Mouse (Mus musculus): Measurements from ENCODE around the gene Unc13d. TPM values are rescaled to one million over a fixed set of nuclear protein-coding genes. Genes with fewer than 3 reads are reported as not detected.

Unc13d gene
- polyA plus RNA-seq, 1 experiment from 2014 or later, result 0.60 TPM

- no peaks in the 10 kb centered on the region for H3K27me3 ChIP-seq (replicated peaks; ENCODE audit: control insufficient read depth, insufficient read depth, low read length)
- WGBS, result 97% methylated on average over 11 of the region's 11 CpGs
- H3K4me3 ChIP-seq (replicated peaks; ENCODE audit: low read length), result no peak overlapping the region
- no peak for ATAC-seq
- H3K36me3 ChIP-seq (ENCODE audit: control insufficient read depth, insufficient read depth), result peaks cover 31% of the 10 kb centered on the region
- no peak overlapping the region for H3K4me2 ChIP-seq (ENCODE audit: low read length)
- H3K9ac ChIP-seq (replicated peaks; ENCODE audit: low read depth, low read length), result no peak overlapping the region
- no peaks in the 10 kb centered on the region for H3K9me3 ChIP-seq (ENCODE audit: control insufficient read depth, low read length)
- H3K27ac ChIP-seq (ENCODE audit: low read length), result no peak overlapping the region
- no peaks in the 10 kb centered on the region; the same call in 1 of the 2 replicates for H3K4me1 ChIP-seq (replicated peaks; ENCODE audit: control insufficient read depth, insufficient read depth, low read length)
Observed at GRCm38 (mm10) chr11:116059691-116060025, 18.1 kb downstream of the Unc13d start.

- no peak overlapping the region for H3K9ac ChIP-seq (replicated peaks; ENCODE audit: low read depth, low read length)
- no peak overlapping the region for H3K27ac ChIP-seq (ENCODE audit: low read length)
- no peak for ATAC-seq
- H3K27me3 ChIP-seq (replicated peaks; ENCODE audit: control insufficient read depth, insufficient read depth, low read length), result no peaks in the 10 kb centered on the region
- no peaks in the 10 kb centered on the region; the same call in 1 of the 2 replicates for H3K4me1 ChIP-seq (replicated peaks; ENCODE audit: control insufficient read depth, insufficient read depth, low read length)
- H3K4me2 ChIP-seq (ENCODE audit: low read length), result no peak overlapping the region
- H3K4me3 ChIP-seq (replicated peaks; ENCODE audit: low read length), result no peak overlapping the region
- H3K9me3 ChIP-seq (ENCODE audit: control insufficient read depth, low read length), result no peaks in the 10 kb centered on the region
- 90% methylated on average over 17 of the region's 17 CpGs for WGBS
- H3K36me3 ChIP-seq (ENCODE audit: control insufficient read depth, insufficient read depth), result peaks cover 32% of the 10 kb centered on the region
Observed at GRCm38 (mm10) chr11:116058868-116059690, 18.7 kb downstream of the Unc13d start.

GRCm38 (mm10) chr11:116058022-116058614 is 19.6 kb downstream of the Unc13d start:
- no peaks in the 10 kb centered on the region for H3K9me3 ChIP-seq (ENCODE audit: control insufficient read depth, low read length)
- H3K4me3 ChIP-seq (replicated peaks; ENCODE audit: low read length), result no peak overlapping the region
- H3K27ac ChIP-seq (ENCODE audit: low read length), result no peak overlapping the region
- H3K4me1 ChIP-seq (replicated peaks; ENCODE audit: control insufficient read depth, insufficient read depth, low read length), result no peaks in the 10 kb centered on the region
- H3K27me3 ChIP-seq (replicated peaks; ENCODE audit: control insufficient read depth, insufficient read depth, low read length), result no peaks in the 10 kb centered on the region
- H3K36me3 ChIP-seq (ENCODE audit: control insufficient read depth, insufficient read depth), result peaks cover 38% of the 10 kb centered on the region
- H3K9ac ChIP-seq (replicated peaks; ENCODE audit: low read depth, low read length), result no peak overlapping the region
- 69% methylated on average over 12 of the region's 12 CpGs for WGBS
- ATAC-seq, result no peak
- no peak overlapping the region for H3K4me2 ChIP-seq (ENCODE audit: low read length)

- H3K36me3 ChIP-seq (ENCODE audit: control insufficient read depth, insufficient read depth), result peaks cover 38% of the 10 kb centered on the region
- H3K4me1 ChIP-seq (replicated peaks; ENCODE audit: control insufficient read depth, insufficient read depth, low read length), result no peaks in the 10 kb centered on the region
- H3K4me2 ChIP-seq (ENCODE audit: low read length), result no peak overlapping the region
- no peak overlapping the region for H3K4me3 ChIP-seq (replicated peaks; ENCODE audit: low read length)
- H3K27me3 ChIP-seq (replicated peaks; ENCODE audit: control insufficient read depth, insufficient read depth, low read length), result no peaks in the 10 kb centered on the region
- H3K9ac ChIP-seq (replicated peaks; ENCODE audit: low read depth, low read length), result no peak overlapping the region
- ATAC-seq, result no peak
- WGBS, result 88% methylated on average over 4 of the region's 4 CpGs
- no peaks in the 10 kb centered on the region for H3K9me3 ChIP-seq (ENCODE audit: control insufficient read depth, low read length)
- H3K27ac ChIP-seq (ENCODE audit: low read length), result no peak overlapping the region
Observed at GRCm38 (mm10) chr11:116057237-116057881, 20.4 kb downstream of the Unc13d start.

GRCm38 (mm10) chr11:116055873-116056272 is 21.9 kb downstream of the Unc13d start:
- H3K9ac ChIP-seq (replicated peaks; ENCODE audit: low read depth, low read length), result no peak overlapping the region
- no peak overlapping the region for H3K4me3 ChIP-seq (replicated peaks; ENCODE audit: low read length)
- no peaks in the 10 kb centered on the region for H3K27me3 ChIP-seq (replicated peaks; ENCODE audit: control insufficient read depth, insufficient read depth, low read length)
- WGBS, result 94% methylated on average over 11 of the region's 11 CpGs
- peaks cover 38% of the 10 kb centered on the region for H3K36me3 ChIP-seq (ENCODE audit: control insufficient read depth, insufficient read depth)
- no peaks in the 10 kb centered on the region for H3K4me1 ChIP-seq (replicated peaks; ENCODE audit: control insufficient read depth, insufficient read depth, low read length)
- no peak overlapping the region for H3K4me2 ChIP-seq (ENCODE audit: low read length)
- H3K9me3 ChIP-seq (ENCODE audit: control insufficient read depth, low read length), result no peaks in the 10 kb centered on the region
- no peak overlapping the region for H3K27ac ChIP-seq (ENCODE audit: low read length)
- ATAC-seq, result no peak

- WGBS, result 97% methylated on average over 9 of the region's 9 CpGs
- H3K27me3 ChIP-seq (replicated peaks; ENCODE audit: control insufficient read depth, insufficient read depth, low read length), result no peaks in the 10 kb centered on the region
- H3K4me2 ChIP-seq (ENCODE audit: low read length), result no peak overlapping the region
- no peak overlapping the region for H3K4me3 ChIP-seq (replicated peaks; ENCODE audit: low read length)
- H3K9ac ChIP-seq (replicated peaks; ENCODE audit: low read depth, low read length), result no peak overlapping the region
- peaks cover 42% of the 10 kb centered on the region for H3K36me3 ChIP-seq (ENCODE audit: control insufficient read depth, insufficient read depth)
- ATAC-seq, result no peak
- H3K4me1 ChIP-seq (replicated peaks; ENCODE audit: control insufficient read depth, insufficient read depth, low read length), result no peaks in the 10 kb centered on the region
- H3K27ac ChIP-seq (ENCODE audit: low read length), result no peak overlapping the region
- H3K9me3 ChIP-seq (ENCODE audit: control insufficient read depth, low read length), result no peaks in the 10 kb centered on the region
Observed at GRCm38 (mm10) chr11:116053510-116054229, 24.1 kb downstream of the Unc13d start.

- Histone ChIP-seq H3K27me3 (replicated peaks; ENCODE audit: control insufficient read depth, insufficient read depth, low read length) (no peaks in the 10 kb centered on the region), H3K36me3 (ENCODE audit: control insufficient read depth, insufficient read depth) (peaks cover 34% of the 10 kb centered on the region), H3K4me2 (ENCODE audit: low read length) (no peak overlapping the region), H3K4me3 (replicated peaks; ENCODE audit: low read length) (no peak overlapping the region), H3K4me1 (replicated peaks; ENCODE audit: control insufficient read depth, insufficient read depth, low read length) (no peaks in the 10 kb centered on the region), H3K27ac (ENCODE audit: low read length) (no peak overlapping the region), H3K9ac (replicated peaks; ENCODE audit: low read depth, low read length) (no peak overlapping the region), H3K9me3 (ENCODE audit: control insufficient read depth, low read length) (no peaks in the 10 kb centered on the region)
- ATAC-seq, result no peak
- WGBS, result 83% methylated on average over 4 of the region's 4 CpGs
Observed at GRCm38 (mm10) chr11:116050196-116050595, 27.6 kb downstream of the Unc13d start.

GRCm38 (mm10) chr11:116049610-116050009 is 28.2 kb downstream of the Unc13d start:
- 68% methylated on average over 2 of the region's 2 CpGs for WGBS
- Histone ChIP-seq H3K4me1 (replicated peaks; ENCODE audit: control insufficient read depth, insufficient read depth, low read length) (no peaks in the 10 kb centered on the region), H3K4me3 (replicated peaks; ENCODE audit: low read length) (no peak overlapping the region), H3K9me3 (ENCODE audit: control insufficient read depth, low read length) (no peaks in the 10 kb centered on the region), H3K4me2 (ENCODE audit: low read length) (no peak overlapping the region), H3K9ac (replicated peaks; ENCODE audit: low read depth, low read length) (no peak overlapping the region), H3K27me3 (replicated peaks; ENCODE audit: control insufficient read depth, insufficient read depth, low read length) (no peaks in the 10 kb centered on the region), H3K27ac (ENCODE audit: low read length) (no peak overlapping the region), H3K36me3 (ENCODE audit: control insufficient read depth, insufficient read depth) (peaks cover 28% of the 10 kb centered on the region)
- no peak for ATAC-seq

GRCm38 (mm10) chr11:116045173-116045572 is 32.6 kb downstream of the Unc13d start:
- WGBS, result 99% methylated on average over 6 of the region's 6 CpGs

More at GRCm38 (mm10) chr11:116045173-116045572, 32.6 kb downstream of the Unc13d start:
- Histone ChIP-seq H3K27ac (ENCODE audit: low read length) (no peak overlapping the region), H3K4me1 (replicated peaks; ENCODE audit: control insufficient read depth, insufficient read depth, low read length) (no peaks in the 10 kb centered on the region), H3K9me3 (ENCODE audit: control insufficient read depth, low read length) (peaks cover 2% of the 10 kb centered on the region; the same call in 1 of the 2 replicates), H3K9ac (replicated peaks; ENCODE audit: low read depth, low read length) (no peak overlapping the region), H3K27me3 (replicated peaks; ENCODE audit: control insufficient read depth, insufficient read depth, low read length) (no peaks in the 10 kb centered on the region), H3K36me3 (ENCODE audit: control insufficient read depth, insufficient read depth) (peaks cover 22% of the 10 kb centered on the region), H3K4me3 (replicated peaks; ENCODE audit: low read length) (no peak overlapping the region), H3K4me2 (ENCODE audit: low read length) (no peak overlapping the region)
- no peak for ATAC-seq

Data from forebrain, embryonic 16.5 days (tissue).